Mouse (Mus musculus) layer of hippocampus, postnatal 14 days (tissue): ENCODE measurements around the gene Dap3. TPM values are rescaled to one million over a fixed set of nuclear protein-coding genes. Genes with fewer than 3 reads are reported as not detected.
A peak's percentile ranks its signal among the peaks of the same experiment; 100 is the strongest.
"Not testable (repeated sequence)": the region's sequence is repeated elsewhere in the genome, so short reads cannot be mapped to it uniquely, and the experiment has no call there.

Experiments
- DNase-seq, 2 experiments: peaks; one replicate each; pipeline ENCODE4 v3.0.0; 2021 to 2022; ENCODE audit warnings: low spot score in 2 of 2, mixed read lengths in 1 of 2
- total RNA-seq, 2 experiments: library from RNA; stranded (reverse); gene quantifications; 2 replicates each; pipeline ENCODE4 v1.2.3; 2021

Gene Dap3
- total RNA-seq, 2 experiments from 2014 or later = 108 to 116 TPM

DNA sequence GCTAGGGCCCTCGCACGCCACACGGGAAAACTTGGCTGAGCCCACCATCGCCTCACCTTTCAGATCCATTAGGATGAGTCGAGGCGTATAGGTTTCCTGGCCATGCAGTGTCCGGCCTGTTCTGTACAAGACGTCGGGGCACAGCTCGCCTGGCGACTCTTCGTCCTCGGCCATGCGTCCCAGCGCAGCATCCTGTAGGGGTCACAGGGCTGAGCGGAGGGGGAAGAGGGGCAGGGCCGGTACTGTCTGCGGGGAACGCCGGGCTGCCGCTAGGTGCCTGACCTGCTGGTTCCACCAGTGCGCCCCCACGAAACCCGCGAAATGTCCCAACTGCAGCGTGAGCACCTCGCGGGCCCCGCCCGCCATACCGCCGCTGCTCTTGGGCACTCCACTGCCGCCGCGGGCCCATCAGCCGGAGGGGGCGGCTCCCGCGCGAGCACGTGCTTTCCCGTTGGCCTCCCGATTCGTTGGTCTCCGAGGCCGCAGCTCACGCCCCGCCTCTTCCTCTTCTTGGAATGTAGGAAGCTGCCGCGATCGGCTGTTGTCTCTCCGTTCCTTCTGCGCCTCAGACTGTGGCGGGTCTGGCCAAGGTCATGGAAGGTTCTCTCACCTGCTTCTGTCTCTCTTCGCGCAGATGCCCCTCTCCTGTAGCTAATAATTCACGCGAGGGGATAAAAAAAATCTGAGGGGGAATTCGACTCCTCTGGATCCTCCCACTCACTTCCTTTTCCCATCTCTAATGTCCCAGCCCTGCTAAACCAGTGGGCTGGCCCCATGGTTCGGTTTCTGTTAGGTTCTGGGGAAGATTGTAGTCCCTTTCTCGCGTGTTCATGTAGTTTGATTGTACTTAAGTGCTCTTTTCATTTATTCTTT lies 37.2 kb downstream of the Dap3 start, which contains the start of gene Msto1:
Msto1 (minus strand) TSS at position 489 of the 873 bp plus-strand sequence.
- DNase-seq = peak; percentile 89 to 94

- no peak for DNase-seq
Measured at GRCm38 (mm10) chr3:88912585-88912984, 38.4 kb downstream of the Dap3 start.

- DNase-seq = no peak
Measured at GRCm38 (mm10) chr3:88906393-88907159, 44.4 kb downstream of the Dap3 start.

DNA sequence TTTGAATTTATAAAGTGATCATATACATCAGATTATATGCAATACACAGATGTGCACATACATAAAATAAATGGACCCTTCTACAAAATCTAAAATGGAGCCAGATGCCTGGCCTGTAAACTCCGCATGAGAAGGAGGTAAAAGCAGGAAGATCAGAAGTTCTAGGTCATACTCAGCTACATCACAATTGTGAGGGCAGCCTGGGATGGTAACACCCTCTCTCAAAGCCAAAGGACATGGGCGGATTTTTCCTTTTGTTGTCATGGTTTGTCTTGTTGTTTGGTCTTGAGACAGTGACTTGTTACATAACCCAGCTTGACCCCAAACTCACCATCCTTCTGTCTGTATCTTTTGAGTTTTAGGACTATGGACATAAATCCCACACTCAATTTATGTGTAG lies 45.2 kb downstream of the Dap3 start:
- no peak for DNase-seq

GRCm38 (mm10) chr3:88905209-88905608 lies 45.8 kb downstream of the Dap3 start:
- DNase-seq = no peak

- DNase-seq = no peak
Measured at GRCm38 (mm10) chr3:88904803-88905202, 46.2 kb downstream of the Dap3 start.

GRCm38 (mm10) chr3:88893011-88893410 lies 58.0 kb downstream of the Dap3 start:
- DNase-seq = not testable (repeated sequence)

GRCm38 (mm10) chr3:88882536-88882935 lies 68.4 kb downstream of the Dap3 start:
- not testable (repeated sequence) for DNase-seq

Other genes starting within 250 kb of the Dap3 start
- 10 to 100 TPM; 49.7 to 57.7 TPM for gene Rit1, start 234.3 kb downstream of the Dap3 start, total RNA-seq
- gene Syt11, start 176.0 kb downstream of the Dap3 start, total RNA-seq = 100 to 1,000 TPM; 500 to 510 TPM
- 10 to 100 TPM; 42.1 to 45.4 TPM for gene Gon4l, start 116.0 kb downstream of the Dap3 start, total RNA-seq
- gene Msto1, start 37.2 kb downstream of the Dap3 start, total RNA-seq = 10 to 100 TPM; 25.5 to 28.4 TPM
- gene Ash1l, start 559 bp downstream of the Dap3 start, total RNA-seq = 10 to 100 TPM; 64.3 to 66.8 TPM
- 100 to 1,000 TPM; 150 to 157 TPM for gene Rusc1, start 142.1 kb upstream of the Dap3 start, total RNA-seq
- gene Gm43738, start 149.9 kb upstream of the Dap3 start, total RNA-seq = not detected
- 100 to 1,000 TPM; 109 to 131 TPM for gene Fdps, start 150.8 kb upstream of the Dap3 start, total RNA-seq
- not detected for gene Pklr, start 185.0 kb upstream of the Dap3 start, total RNA-seq
- 10 to 100 TPM; 13.0 to 24.5 TPM for gene Hcn3, start 209.0 kb upstream of the Dap3 start, total RNA-seq
- 10 to 100 TPM; 46.2 to 47.0 TPM for gene Clk2, start 213.6 kb upstream of the Dap3 start, total RNA-seq
- 10 to 100 TPM; 74.5 to 75.6 TPM for gene Scamp3, start 226.3 kb upstream of the Dap3 start, total RNA-seq
- gene Fam189b, start 232.0 kb upstream of the Dap3 start, total RNA-seq = 10 to 100 TPM; 68.1 to 72.0 TPM